Mouse (Mus musculus) urinary bladder, postnatal 0 days (tissue): ENCODE measurements around the gene Wtip. TPM values are rescaled to one million over a fixed set of nuclear protein-coding genes. Genes with fewer than 3 reads are reported as not detected.

Source experiments
- polyA plus RNA-seq: library from polyadenylated mRNA; unstranded; fragments of >200 nt; fragmentation: Nextera tagmentation; extraction: Ambion mirVana; gene quantifications from 2 replicates; pipeline ENCODE4 v1.2.1, GENCODE M21; 2015

Wtip gene
- polyA plus RNA-seq: 3.2 and 3.7 TPM in 2 replicates

DNA sequence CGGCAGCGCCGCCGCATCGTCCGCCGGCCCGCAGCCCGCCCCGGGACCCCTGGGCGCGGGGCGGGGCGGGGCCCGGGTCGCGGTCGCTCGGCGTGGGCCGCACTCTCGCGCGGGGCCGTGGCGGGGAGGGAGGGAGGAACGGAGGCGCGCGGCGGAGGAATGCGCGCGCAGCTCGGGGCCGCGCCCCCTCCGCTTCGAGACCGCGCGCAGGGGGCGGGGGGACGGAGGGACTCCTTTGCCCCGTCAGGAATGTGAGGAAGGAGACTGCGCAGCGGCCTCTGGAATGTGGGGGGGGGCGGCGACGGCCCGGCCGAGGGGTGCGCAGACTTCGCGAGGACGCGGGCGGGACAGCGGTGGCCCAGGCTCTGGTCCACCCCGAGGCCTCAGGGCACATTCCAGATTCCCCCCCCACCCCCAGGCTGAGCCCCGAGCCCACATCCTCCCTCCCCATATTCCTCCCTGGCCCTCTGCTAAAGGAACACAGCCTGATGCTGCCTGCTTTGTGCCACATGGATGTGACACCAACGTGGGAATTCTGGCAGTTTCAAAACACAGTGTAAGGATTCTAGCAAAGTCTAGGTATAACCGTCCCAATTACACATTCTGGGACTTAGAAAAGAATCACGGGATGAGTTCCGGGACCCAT lies at the start of gene Wtip:
Gene Wtip, minus strand, starts transcription at position 152 of the 646 bp plus-strand sequence.

GRCm38 (mm10) chr7:34169454-34169853 lies 36.4 kb upstream of the Wtip start, which contains the start of gene Uba2:
TSS of gene Uba2 (minus strand) at chr7:34169599.

GRCm38 (mm10) chr7:34094911-34095481 lies 38.1 kb downstream of the Wtip start, which contains the start of gene Scgb1b30:
TSS of gene Scgb1b30 (plus strand) at chr7:34095431.

Other genes with a start within 250 kb of the Wtip start
- not detected in 2 replicates for gene Scgb2b26, start 188.2 kb downstream of the Wtip start, polyA plus RNA-seq
- not detected in 2 replicates for gene Scgb2b27, start 119.3 kb downstream of the Wtip start, polyA plus RNA-seq
- gene Scgb1b27, start 111.8 kb downstream of the Wtip start, polyA plus RNA-seq: not detected in 2 replicates
- not detected in 2 replicates for gene Scgb1b30, start 37.8 kb downstream of the Wtip start, polyA plus RNA-seq
- 81.1 and 88.7 TPM in 2 replicates for gene Uba2, start 36.3 kb upstream of the Wtip start, polyA plus RNA-seq
- 35.8 and 38.7 TPM in 2 replicates for gene Pdcd2l, start 63.4 kb upstream of the Wtip start, polyA plus RNA-seq
- 267 and 271 TPM in 2 replicates for gene Gpi1, start 97.1 kb upstream of the Wtip start, polyA plus RNA-seq
- gene Gm6096, start 117.8 kb upstream of the Wtip start, polyA plus RNA-seq: not detected in 2 replicates
- gene 4931406P16Rik, start 180.3 kb upstream of the Wtip start, polyA plus RNA-seq: 22.9 and 31.6 TPM in 2 replicates